Mouse (Mus musculus) limb, embryonic 14.5 days (tissue): ENCODE results near the gene Thrap3. TPM values are rescaled to one million over a fixed set of nuclear protein-coding genes. Genes with fewer than 3 reads are reported as not detected.

ENCODE experiments used
- ATAC-seq: fragments of 200-750 bp; cut with Nextera tagmentation; 2 replicates; pipeline ENCODE4 v1.8.0; 2017; ENCODE audit warnings: low read depth, moderate number of reproducible peaks, moderate TSS enrichment; ENCODE audit not compliant: low FRiP score
- DNase-seq: peaks from one replicate; pipeline ENCODE4 v3.0.0-alpha.2; 2015; ENCODE audit warnings: low spot score
- H3K27ac ChIP-seq: fragments of 300-500 bp; sonication (generic); replicated peaks from 2 replicates; pipeline ENCODE4 v1.5.1; 2014; ENCODE audit warnings: low read depth, mild to moderate bottlenecking, low read length, moderate library complexity, mixed read lengths
- H3K27me3 ChIP-seq: fragments of 300-500 bp; sonication (generic); 2 replicates; pipeline ENCODE4 v1.6.1; 2014; ENCODE audit warnings: low read length, mixed read lengths; ENCODE audit not compliant: control insufficient read depth, insufficient read depth
- H3K36me3 ChIP-seq: fragments of 300-500 bp; sonication (generic); 2 replicates; pipeline ENCODE4 v1.6.1; 2014; ENCODE audit warnings: mild to moderate bottlenecking, low read length, moderate library complexity, mixed read lengths; ENCODE audit not compliant: control insufficient read depth, insufficient read depth
- H3K4me1 ChIP-seq: fragments of 300-500 bp; sonication (generic); 2 replicates; pipeline ENCODE4 v1.6.1; 2014; ENCODE audit warnings: antibody characterized with exemption, low read length, mixed read lengths; ENCODE audit not compliant: control insufficient read depth, insufficient read depth
- H3K4me2 ChIP-seq: fragments of 300-500 bp; sonication (generic); replicated peaks from 2 replicates; pipeline ENCODE4 v1.6.1; 2014; ENCODE audit warnings: low read depth, mild to moderate bottlenecking, low read length, moderate library complexity; ENCODE audit not compliant: severe bottlenecking
- H3K4me3 ChIP-seq: fragments of 300-500 bp; sonication (generic); replicated peaks from 2 replicates; pipeline ENCODE4 v1.5.1; 2014; ENCODE audit warnings: low read length
- H3K9ac ChIP-seq: fragments of 300-500 bp; sonication (generic); 2 replicates; pipeline ENCODE4 v1.6.1; 2014; ENCODE audit warnings: mild to moderate bottlenecking, low read depth, low read length, moderate library complexity; ENCODE audit not compliant: severe bottlenecking
- H3K9me3 ChIP-seq: fragments of 300-500 bp; sonication (generic); 2 replicates; pipeline ENCODE4 v1.6.1; 2016; ENCODE audit warnings: low read length; ENCODE audit not compliant: control insufficient read depth
- POLR2A ChIP-seq: fragments of 200-500 bp; IDR thresholded peaks from 2 replicates; pipeline ENCODE4 v1.8.0; 2012; ENCODE audit warnings: inconsistent platforms, mild to moderate bottlenecking, moderate library complexity, borderline replicate concordance; ENCODE audit not compliant: insufficient read depth, insufficient read length; ENCODE audit errors: extremely low read depth
- WGBS: fragments of 180-500 bp; shearing (Covaris S2); extraction: QIAGEN DNeasy Blood & Tissue Kit; methylation state at CpG from one replicate; pipeline ENCODE4 v1.1.7; 2014; 5-methylcytosine and 5-hydroxymethylcytosine counted together
- polyA plus RNA-seq, 2 experiments: library from polyadenylated mRNA; depleted of rRNA in 1 of 2; stranded (reverse) in 1 of 2; unstranded in 1 of 2; fragments of >200 nt; fragmentation: Nextera tagmentation in 1 of 2; extraction: Ambion mirVana in 1 of 2; gene quantifications; 2 replicates each; pipeline versions ENCODE4 v1.2.1 to v1.2.3; 2012 to 2014

The Thrap3 gene
- polyA plus RNA-seq (2012; rRNA removed) (168 and 191 TPM in 2 replicates), polyA plus RNA-seq (2014; fragmentation: Nextera tagmentation; extraction: Ambion mirVana) (204 and 229 TPM in 2 replicates)

GRCm38 (mm10) chr4:126202303-126203181, at the start of gene Thrap3:
Gene Thrap3 (minus strand): TSS chr4:126202760.
- ATAC-seq (peak; percentile 98), DNase-seq (peak; percentile 98)
- Histone ChIP-seq H3K4me1 (peaks cover 37% of the 10 kb centered on the region), H3K27me3 (no peaks in the 10 kb centered on the region), H3K9me3 (no peaks in the 10 kb centered on the region), H3K27ac (peak within 1 kb of the TSS; percentile 99), H3K4me3 (peak within 1 kb of the TSS; percentile 77), H3K4me2 (peak within 1 kb of the TSS; percentile 60), H3K36me3 (peaks cover 10% of the 10 kb centered on the region; the same call in 1 of the 2 replicates), H3K9ac (peak within 1 kb of the TSS; percentile 96)
- under 1% methylated on average over 70 of the region's 75 CpGs for WGBS
- TF ChIP-seq POLR2A = peak; percentile 59; the same call in 1 of the 2 replicates

- TF ChIP-seq POLR2A = no peak
- no peak overlapping the region for H3K4me3 ChIP-seq
- no peaks in the 10 kb centered on the region for H3K27me3 ChIP-seq
- 62% methylated on average over 11 of the region's 11 CpGs for WGBS
- ATAC-seq (no peak), DNase-seq (no peak)
- no peaks in the 10 kb centered on the region for H3K9me3 ChIP-seq
- H3K4me2 ChIP-seq = no peak overlapping the region; the same call in 1 of the 2 replicates
- peaks cover 31% of the 10 kb centered on the region for H3K36me3 ChIP-seq
- H3K4me1 ChIP-seq = peaks cover 34% of the 10 kb centered on the region
- H3K27ac ChIP-seq = 0 out of 2 replicates have a peak overlapping the region, but pooled peaks have one; percentile 28
- no peak overlapping the region; the same call in 1 of the 2 replicates for H3K9ac ChIP-seq
Observed at GRCm38 (mm10) chr4:126251655-126252254, 49.2 kb upstream of the Thrap3 start.

GRCm38 (mm10) chr4:126250659-126251058, 48.1 kb upstream of the Thrap3 start:
- no peaks in the 10 kb centered on the region for H3K9me3 ChIP-seq
- H3K9ac ChIP-seq = no peak overlapping the region
- DNase-seq (no peak), ATAC-seq (no peak)
- H3K4me1 ChIP-seq = peaks cover 34% of the 10 kb centered on the region
- no peak overlapping the region for H3K4me2 ChIP-seq
- H3K4me3 ChIP-seq = no peak overlapping the region
- WGBS = 47% methylated on average over 4 of the region's 4 CpGs
- H3K27me3 ChIP-seq = no peaks in the 10 kb centered on the region
- H3K36me3 ChIP-seq = peaks cover 37% of the 10 kb centered on the region
- H3K27ac ChIP-seq = no peak overlapping the region
- no peak for TF ChIP-seq POLR2A

- DNase-seq = no peak
- no peaks in the 10 kb centered on the region for H3K9me3 ChIP-seq
- H3K27me3 ChIP-seq = no peaks in the 10 kb centered on the region
- no peak for ATAC-seq
- no peak for TF ChIP-seq POLR2A
- no peak overlapping the region for H3K27ac ChIP-seq
- no peak overlapping the region for H3K4me3 ChIP-seq
- H3K9ac ChIP-seq = no peak overlapping the region
- H3K4me2 ChIP-seq = no peak overlapping the region
- peaks cover 19% of the 10 kb centered on the region for H3K4me1 ChIP-seq
- H3K36me3 ChIP-seq = peaks cover 44% of the 10 kb centered on the region
- WGBS = 33% methylated on average over 11 of the region's 11 CpGs
Observed at GRCm38 (mm10) chr4:126248261-126248868, 45.8 kb upstream of the Thrap3 start.
